Mouse (Mus musculus): ENCODE results near the gene 4930544G11Rik.

DNA sequence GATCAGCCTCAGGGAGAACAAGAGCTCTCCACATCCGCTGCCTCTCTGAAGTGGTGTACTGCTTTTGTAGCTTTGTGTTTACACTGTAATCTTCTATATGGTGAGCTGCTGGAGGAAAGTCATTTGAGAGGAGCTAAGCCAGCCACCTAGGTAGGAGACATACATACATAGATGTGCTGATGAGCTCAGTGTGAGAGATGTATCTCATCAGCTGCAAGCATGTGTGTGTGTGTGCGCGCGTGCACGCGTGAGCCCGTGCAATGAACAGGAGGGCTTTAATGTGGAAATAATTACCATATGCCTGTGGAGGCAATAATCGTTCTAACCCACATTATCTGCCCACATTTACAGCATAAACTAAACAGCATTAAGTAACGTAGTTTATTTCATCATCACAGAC lies 18.0 kb downstream of the 4930544G11Rik start:
- TF ChIP-seq CTCF (IDR thresholded peaks at IDR 0.05) (no peak), EP300 (IDR thresholded peaks at IDR 0.05; ENCODE audit: insufficient read depth, low read depth, low read length) (no peak), POLR2A (IDR thresholded peaks at IDR 0.05; ENCODE audit: insufficient read depth, low read depth, low read length) (no peak)
